Mouse (Mus musculus): Measurements from ENCODE around the gene Polr3gl. TPM values are rescaled to one million over a fixed set of nuclear protein-coding genes. Genes with fewer than 3 reads are reported as not detected.

The Polr3gl gene
- total RNA-seq, 2 experiments from 2014 or later: 20.7 to 21.2 TPM

DNA sequence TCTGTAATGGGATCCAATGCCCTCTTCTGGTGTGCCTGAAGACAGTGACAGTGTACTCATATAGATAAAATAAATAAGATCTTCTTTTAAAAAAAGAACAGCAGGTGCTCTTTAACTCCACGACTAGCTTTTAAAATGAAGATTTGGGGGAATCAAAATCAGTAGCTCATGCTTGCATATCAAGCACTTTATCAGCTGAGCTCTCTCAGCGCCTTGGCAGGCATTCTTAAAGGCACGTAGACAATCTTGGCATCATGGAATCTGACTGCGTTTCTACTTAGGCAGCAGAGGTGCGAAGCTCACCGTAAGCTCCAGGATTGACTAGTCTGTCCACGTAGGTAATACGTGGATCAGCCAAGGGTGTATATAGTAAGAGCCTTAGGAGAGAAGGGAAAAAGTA, 51.4 kb downstream of the Polr3gl start:
- no peak for DNase-seq (ENCODE audit: low spot score in 2 of 2)
- intact Hi-C loops (cut with DNase I): no loop called here

DNA sequence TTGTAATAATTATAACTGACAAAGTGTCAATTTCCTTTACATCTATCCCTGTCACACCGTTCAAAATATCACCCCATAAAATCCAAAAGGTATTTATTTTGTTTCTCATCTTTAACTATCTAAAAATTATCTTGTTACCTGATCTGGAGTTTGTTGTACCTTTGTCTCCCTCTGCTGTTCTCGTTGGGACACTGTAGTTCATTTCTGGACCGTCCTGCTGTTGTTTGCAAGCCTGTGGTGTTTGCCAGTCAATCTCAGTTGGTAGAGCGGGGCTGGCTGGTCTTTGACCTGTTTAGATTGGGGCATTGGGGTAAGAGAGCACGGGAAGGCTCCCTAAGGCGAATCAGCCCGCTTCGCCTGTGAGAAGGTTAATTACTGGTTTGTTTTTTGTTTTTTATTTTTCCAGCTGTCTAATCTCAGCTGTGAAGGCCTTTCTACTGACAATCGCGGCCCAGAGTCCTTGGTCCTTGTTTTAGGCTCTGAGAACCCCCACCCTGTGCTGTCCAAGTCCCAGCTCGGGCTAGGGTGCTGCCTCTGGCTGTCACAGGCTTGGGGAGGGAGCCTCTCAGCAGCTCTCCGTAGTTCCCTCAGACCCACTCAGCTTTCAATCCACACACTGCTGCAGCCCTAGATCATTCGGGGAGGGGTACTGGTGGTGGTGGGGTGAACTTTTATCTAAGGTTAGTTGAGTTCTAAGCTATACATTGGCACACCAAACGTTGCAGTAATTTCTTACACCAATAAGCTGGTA, 52.5 kb downstream of the Polr3gl start:
- peak in 1 of 2 experiments; percentile 46 for DNase-seq (ENCODE audit: low spot score in 2 of 2)
- intact Hi-C loops (cut with DNase I): no loop called here

DNA sequence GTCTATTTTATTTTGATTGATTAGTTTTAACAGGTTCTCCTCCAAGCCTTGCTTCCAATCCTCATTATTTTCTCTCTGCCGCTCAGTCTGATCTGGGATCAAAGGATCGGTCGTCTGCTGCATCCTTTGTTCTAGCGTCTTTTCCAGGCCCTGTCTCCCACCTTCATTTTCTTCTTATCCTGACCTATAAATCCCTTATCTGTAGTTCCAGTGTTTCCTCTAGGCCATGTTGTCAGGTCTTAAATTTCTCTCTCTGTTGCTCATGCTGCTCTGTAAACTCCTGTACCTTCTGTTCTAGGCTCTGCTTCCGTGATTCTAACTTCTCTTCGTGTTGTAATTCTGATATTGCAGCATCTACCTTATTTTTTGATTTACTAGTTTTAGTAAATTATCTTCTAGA, 53.2 kb downstream of the Polr3gl start:
- intact Hi-C loops (cut with DNase I): no loop called here
- no peak for DNase-seq (ENCODE audit: low spot score in 2 of 2)

GRCm38 (mm10) chr3:96539316-96539715, 54.7 kb downstream of the Polr3gl start:
- intact Hi-C loops (cut with DNase I): no loop called here

DNA sequence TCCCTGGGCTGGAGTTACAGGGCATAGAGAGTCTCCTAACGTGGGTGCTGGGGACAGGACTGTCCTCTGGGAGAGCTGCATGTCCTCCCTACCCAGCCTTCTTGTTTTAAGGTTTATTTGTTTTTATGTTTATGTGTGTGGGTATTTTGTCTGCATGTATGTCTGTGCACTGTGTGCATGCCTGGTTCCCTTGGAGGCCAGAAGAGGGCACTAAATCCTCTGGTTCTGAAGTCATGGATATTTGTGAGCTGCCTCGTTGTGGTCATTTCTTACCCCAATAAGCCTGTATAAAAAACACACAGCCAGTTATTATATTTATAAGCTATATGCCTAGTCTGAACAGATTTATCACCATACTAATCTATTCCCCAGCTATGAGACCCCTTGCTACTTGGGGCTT, 59.7 kb downstream of the Polr3gl start:
- DNase-seq (ENCODE audit: low spot score in 2 of 2): no peak
- intact Hi-C loops (cut with DNase I): no loop called here

More at GRCm38 (mm10) chr3:96539316-96539715, 54.7 kb downstream of the Polr3gl start:
- no peak for DNase-seq (ENCODE audit: low spot score in 2 of 2)

- intact Hi-C loops (cut with DNase I): no loop called here
- no peak for DNase-seq (ENCODE audit: low spot score in 2 of 2)
Measured at GRCm38 (mm10) chr3:96532050-96532449, 61.9 kb downstream of the Polr3gl start.

DNA sequence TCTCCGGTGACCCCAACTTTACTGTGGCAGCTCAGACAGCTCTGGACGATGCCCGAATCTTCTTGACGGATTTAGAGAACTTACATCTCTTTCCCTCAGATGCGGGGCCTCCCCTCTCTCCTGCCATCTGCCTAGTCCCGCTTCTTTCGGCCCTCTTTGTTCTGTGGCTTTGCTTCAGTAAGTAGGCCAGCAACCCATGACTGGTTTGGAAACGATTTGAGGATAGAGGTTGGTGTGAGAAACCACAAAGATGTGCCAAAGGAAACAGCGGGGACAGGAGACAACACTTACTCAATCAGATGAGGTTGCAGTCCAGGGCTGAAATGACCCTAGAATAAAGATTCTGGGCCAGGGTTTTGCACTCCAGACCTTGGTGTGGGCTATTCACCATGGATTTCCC, 65.5 kb downstream of the Polr3gl start:
- intact Hi-C loops (cut with DNase I): no loop called here
- DNase-seq (ENCODE audit: low spot score in 2 of 2): no peak

Other genes with a start within 250 kb of the Polr3gl start
- gene BC107364, start 141.9 kb downstream of the Polr3gl start, total RNA-seq (2021): not detected
- gene Hfe2, start 69.0 kb downstream of the Polr3gl start, total RNA-seq (2021): 1 to 10 TPM in 1 of 2 experiments, under 1 TPM in 1; 0.85 to 1.4 TPM
- gene Txnip, start 36.2 kb downstream of the Polr3gl start, total RNA-seq (2021): 10 to 100 TPM; 18.3 to 18.5 TPM
- gene Gm16253, start 17.2 kb downstream of the Polr3gl start, total RNA-seq (2021): not detected
- gene Ankrd34a, start 2.5 kb upstream of the Polr3gl start, total RNA-seq (2021): 10 to 100 TPM; 73.5 to 74.2 TPM
- 10 to 100 TPM; 18.6 to 20.5 TPM for gene Lix1l, start 7.0 kb upstream of the Polr3gl start, total RNA-seq (2021)
- gene Rbm8a, start 35.8 kb upstream of the Polr3gl start, total RNA-seq (2021): 10 to 100 TPM; 34.2 to 46.3 TPM
- gene Pex11b, start 41.2 kb upstream of the Polr3gl start, total RNA-seq (2021): 10 to 100 TPM; 51.6 to 53.3 TPM
- under 1 TPM; 0.28 to 0.34 TPM for gene Gm42957, start 41.3 kb upstream of the Polr3gl start, total RNA-seq (2021)
- gene Itga10, start 51.4 kb upstream of the Polr3gl start, total RNA-seq (2021): 1 to 10 TPM; 2.3 to 3.5 TPM
- 1 to 10 TPM; 6.8 to 7.0 TPM for gene Ankrd35, start 76.0 kb upstream of the Polr3gl start, total RNA-seq (2021)
- 10 to 100 TPM; 23.4 to 24.5 TPM for gene Pias3, start 102.2 kb upstream of the Polr3gl start, total RNA-seq (2021)
- gene Nudt17, start 114.4 kb upstream of the Polr3gl start, total RNA-seq (2021): 10 to 100 TPM in 1 of 2 experiments, 1 to 10 TPM in 1; 7.6 to 10.0 TPM
- gene Polr3c, start 133.4 kb upstream of the Polr3gl start, total RNA-seq (2021): 10 to 100 TPM; 25.0 to 27.5 TPM
- gene Rnf115, start 133.5 kb upstream of the Polr3gl start, total RNA-seq (2021): 10 to 100 TPM; 68.8 to 70.2 TPM
- gene Pdzk1, start 235.1 kb upstream of the Polr3gl start, total RNA-seq (2021): under 1 TPM; 0.50 to 0.53 TPM
- gene Cd160, start 235.2 kb upstream of the Polr3gl start, total RNA-seq (2021): not detected

Measured in left cerebral cortex, postnatal 25 days (tissue).